Mouse (Mus musculus): ENCODE measurements around the gene Vmn1r199. TPM values are rescaled to one million over a fixed set of nuclear protein-coding genes. Genes with fewer than 3 reads are reported as not detected.

The Vmn1r199 gene
- polyA plus RNA-seq, 1 experiment, result not detected

- H3K27ac ChIP-seq (ENCODE audit: insufficient read depth, low read length), result no peak overlapping the region
- no peak for DNase-seq (ENCODE audit: low read depth in 1 of 2, low spot score in 2 of 2)
- H3K27me3 ChIP-seq (ENCODE audit: control insufficient read depth, insufficient read depth, low read length), result no peaks in the 10 kb centered on the region
- H3K4me1 ChIP-seq (ENCODE audit: control insufficient read depth, insufficient read depth, insufficient read length), result no peaks in the 10 kb centered on the region
- no peaks in the 10 kb centered on the region for H3K36me3 ChIP-seq (ENCODE audit: control insufficient read depth, insufficient read depth, low read length)
- no peak overlapping the region for H3K4me3 ChIP-seq (ENCODE audit: extremely low read depth, insufficient read depth, insufficient read length)
- WGBS, result 91% methylated on average over 1 of the region's 1 CpGs
- TF ChIP-seq CTCF (IDR thresholded peaks at IDR 0.05; ENCODE audit: extremely low read depth, insufficient read depth, insufficient read length, insufficient replicate concordance), result no peak
- TF ChIP-seq POLR2A (IDR thresholded peaks at IDR 0.05; ENCODE audit: low read depth, low read length), result no peak
Measured at GRCm38 (mm10) chr13:22387050-22387449, 7.4 kb downstream of the Vmn1r199 start.

- WGBS, result 89% methylated on average over 3 of the region's 3 CpGs
Measured at GRCm38 (mm10) chr13:22390073-22390472, 10.5 kb downstream of the Vmn1r199 start, which contains the start of gene Vmn1r200. Vmn1r200 (plus strand) TSS chr13:22390373.

GRCm38 (mm10) chr13:22402978-22403377 is 23.4 kb downstream of the Vmn1r199 start:
- H3K4me3 ChIP-seq (ENCODE audit: extremely low read depth, insufficient read depth, insufficient read length), result no peak overlapping the region
- no peaks in the 10 kb centered on the region for H3K27me3 ChIP-seq (ENCODE audit: control insufficient read depth, insufficient read depth, low read length)
- no peak for TF ChIP-seq POLR2A (IDR thresholded peaks at IDR 0.05; ENCODE audit: low read depth, low read length)
- no peak for TF ChIP-seq CTCF (IDR thresholded peaks at IDR 0.05; ENCODE audit: extremely low read depth, insufficient read depth, insufficient read length, insufficient replicate concordance)
- WGBS, result 78% methylated on average over 1 of the region's 1 CpGs
- H3K4me1 ChIP-seq (ENCODE audit: control insufficient read depth, insufficient read depth, insufficient read length), result no peaks in the 10 kb centered on the region
- H3K27ac ChIP-seq (ENCODE audit: insufficient read depth, low read length), result no peak overlapping the region
- no peak for DNase-seq (ENCODE audit: low read depth in 1 of 2, low spot score in 2 of 2)
- no peaks in the 10 kb centered on the region for H3K36me3 ChIP-seq (ENCODE audit: control insufficient read depth, insufficient read depth, low read length)

More at GRCm38 (mm10) chr13:22390073-22390472, 10.5 kb downstream of the Vmn1r199 start, which contains the start of gene Vmn1r200:
- no peaks in the 10 kb centered on the region for H3K36me3 ChIP-seq (ENCODE audit: control insufficient read depth, insufficient read depth, low read length)
- no peak for TF ChIP-seq POLR2A (IDR thresholded peaks at IDR 0.05; ENCODE audit: low read depth, low read length)
- TF ChIP-seq CTCF (IDR thresholded peaks at IDR 0.05; ENCODE audit: extremely low read depth, insufficient read depth, insufficient read length, insufficient replicate concordance), result no peak
- H3K27ac ChIP-seq (ENCODE audit: insufficient read depth, low read length), result no peak within 1 kb of the TSS
- H3K27me3 ChIP-seq (ENCODE audit: control insufficient read depth, insufficient read depth, low read length), result no peaks in the 10 kb centered on the region
- DNase-seq (ENCODE audit: low read depth in 1 of 2, low spot score in 2 of 2), result no peak
- H3K4me1 ChIP-seq (ENCODE audit: control insufficient read depth, insufficient read depth, insufficient read length), result no peaks in the 10 kb centered on the region
- H3K4me3 ChIP-seq (ENCODE audit: extremely low read depth, insufficient read depth, insufficient read length), result no peak within 1 kb of the TSS

Other genes starting within 250 kb of the Vmn1r199 start
- gene Vmn1r191, start 195.8 kb upstream of the Vmn1r199 start, polyA plus RNA-seq (2012; rRNA removed), result not detected in 2 replicates
- not detected in 2 replicates for gene Vmn1r192, start 188.7 kb upstream of the Vmn1r199 start, polyA plus RNA-seq (2012; rRNA removed)
- not detected in 2 replicates for gene Vmn1r193, start 156.7 kb upstream of the Vmn1r199 start, polyA plus RNA-seq (2012; rRNA removed)
- gene Vmn1r194, start 135.6 kb upstream of the Vmn1r199 start, polyA plus RNA-seq (2012; rRNA removed), result not detected in 2 replicates
- gene Vmn1r195, start 109.3 kb upstream of the Vmn1r199 start, polyA plus RNA-seq (2012; rRNA removed), result not detected in 2 replicates
- gene Vmn1r196, start 89.9 kb upstream of the Vmn1r199 start, polyA plus RNA-seq (2012; rRNA removed), result not detected in 2 replicates
- gene Vmn1r197, start 55.2 kb upstream of the Vmn1r199 start, polyA plus RNA-seq (2012; rRNA removed), result not detected in 2 replicates
- gene Vmn1r198, start 29.5 kb upstream of the Vmn1r199 start, polyA plus RNA-seq (2012; rRNA removed), result not detected in 2 replicates
- not detected in 2 replicates for gene Vmn1r200, start 10.6 kb downstream of the Vmn1r199 start, polyA plus RNA-seq (2012; rRNA removed)
- not detected in 2 replicates for gene Vmn1r201, start 92.1 kb downstream of the Vmn1r199 start, polyA plus RNA-seq (2012; rRNA removed)
- 0.01 TPM in 1 of 2 replicates, not detected in the other for gene Vmn1r202, start 125.6 kb downstream of the Vmn1r199 start, polyA plus RNA-seq (2012; rRNA removed)
- not detected in 2 replicates for gene Vmn1r203, start 138.3 kb downstream of the Vmn1r199 start, polyA plus RNA-seq (2012; rRNA removed)
- gene Vmn1r204, start 173.4 kb downstream of the Vmn1r199 start, polyA plus RNA-seq (2012; rRNA removed), result not detected in 2 replicates
- not detected in 2 replicates for gene Vmn1r205, start 213.2 kb downstream of the Vmn1r199 start, polyA plus RNA-seq (2012; rRNA removed)
- gene Vmn1r206, start 244.4 kb downstream of the Vmn1r199 start, polyA plus RNA-seq (2012; rRNA removed), result not detected in 2 replicates

All from spleen, adult 2 months (tissue).